Mouse (Mus musculus): Measurements from ENCODE around the gene Vmn2r116. TPM values are rescaled to one million over a fixed set of nuclear protein-coding genes. Genes with fewer than 3 reads are reported as not detected.
"Not testable (repeated sequence)": the region's sequence is repeated elsewhere in the genome, so short reads cannot be mapped to it uniquely, and the experiment has no call there.

The Vmn2r116 gene
- not detected in 2 replicates for polyA plus RNA-seq (2015; fragmentation: Nextera tagmentation; extraction: Ambion mirVana)

DNA sequence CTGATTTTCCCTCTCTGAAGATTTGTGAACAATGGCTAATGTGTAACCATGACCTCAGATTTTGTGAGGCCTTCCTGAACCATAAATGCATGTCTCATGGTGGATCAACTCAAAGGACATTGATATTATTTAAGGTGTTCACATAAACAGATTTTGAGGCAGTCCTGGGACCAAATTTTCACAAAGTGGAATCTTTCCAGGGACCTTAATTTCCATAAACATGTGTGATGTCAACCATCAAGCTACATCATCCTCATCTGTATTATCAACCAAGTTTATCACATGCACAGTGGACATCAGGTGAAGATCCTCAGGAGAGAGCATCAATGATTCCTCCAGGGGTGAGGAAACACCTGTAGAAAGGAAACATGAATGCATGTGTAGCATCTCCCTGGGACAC lies at the start of gene Vmn2r116:
Gene Vmn2r116, plus strand, starts transcription at position 301 of the 400 bp plus-strand sequence.
- H3K4me2 ChIP-seq (replicated peaks; ENCODE audit: low read depth); H3K4me1 ChIP-seq (replicated peaks; ENCODE audit: control insufficient read depth, insufficient read depth, low read length); H3K4me3 ChIP-seq (ENCODE audit: low read depth, low read length); H3K27me3 ChIP-seq (replicated peaks; ENCODE audit: control insufficient read depth, insufficient read depth, low read length); H3K27ac ChIP-seq (ENCODE audit: low read depth, low read length); ATAC-seq; H3K9ac ChIP-seq (ENCODE audit: low read depth, low read length); H3K9me3 ChIP-seq (ENCODE audit: control insufficient read depth); H3K36me3 ChIP-seq (ENCODE audit: control insufficient read depth, insufficient read depth): not testable (repeated sequence)

DNA sequence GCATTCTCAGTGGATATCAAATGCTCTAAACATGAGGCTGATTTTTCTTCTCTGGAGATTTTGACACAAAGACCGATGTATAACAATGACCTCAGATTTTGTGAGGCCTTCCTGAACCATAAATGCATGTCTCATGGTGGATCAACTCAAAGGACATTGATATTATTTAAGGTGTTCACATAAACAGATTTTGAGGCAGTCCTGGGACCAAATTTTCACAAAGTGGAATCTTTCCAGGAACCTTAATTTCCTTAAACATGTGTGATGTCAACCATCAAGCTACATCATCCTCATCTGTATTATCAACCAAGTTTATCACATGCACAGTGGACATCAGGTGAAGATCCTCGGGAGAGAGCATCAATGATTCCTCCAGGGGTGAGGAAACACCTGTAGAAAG lies 41.0 kb upstream of the Vmn2r116 start, which contains the start of gene Vmn2r115:
Gene Vmn2r115, plus strand, starts transcription at position 301 of the 400 bp plus-strand sequence.
- H3K9ac ChIP-seq (ENCODE audit: low read depth, low read length); H3K27me3 ChIP-seq (replicated peaks; ENCODE audit: control insufficient read depth, insufficient read depth, low read length); H3K9me3 ChIP-seq (ENCODE audit: control insufficient read depth); ATAC-seq; H3K4me1 ChIP-seq (replicated peaks; ENCODE audit: control insufficient read depth, insufficient read depth, low read length); H3K4me2 ChIP-seq (replicated peaks; ENCODE audit: low read depth); H3K27ac ChIP-seq (ENCODE audit: low read depth, low read length); H3K4me3 ChIP-seq (ENCODE audit: low read depth, low read length); H3K36me3 ChIP-seq (ENCODE audit: control insufficient read depth, insufficient read depth): not testable (repeated sequence)
- WGBS = 65% methylated on average over 2 of the region's 2 CpGs

DNA sequence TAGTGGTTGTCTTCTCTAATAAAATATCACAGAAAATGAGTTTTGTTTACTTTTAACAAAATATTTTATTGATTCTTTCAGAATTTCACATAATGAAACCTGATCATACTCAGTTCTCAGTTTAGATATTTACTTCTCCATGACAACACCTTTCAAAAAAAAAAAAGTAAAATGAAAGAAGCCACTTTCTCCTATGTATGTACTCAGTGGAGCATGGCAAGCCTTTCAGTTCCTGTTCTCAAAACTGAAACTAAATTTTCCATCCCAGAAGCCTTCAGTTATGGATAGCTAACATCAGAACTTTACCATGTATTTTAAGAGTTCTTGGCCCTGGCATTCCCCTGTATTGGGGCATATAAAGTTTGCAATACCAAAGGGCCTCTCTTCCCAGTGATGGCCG lies 32.8 kb upstream of the Vmn2r116 start:
- H3K4me2 ChIP-seq (replicated peaks; ENCODE audit: low read depth) = no peak overlapping the region
- no peaks in the 10 kb centered on the region for H3K36me3 ChIP-seq (ENCODE audit: control insufficient read depth, insufficient read depth)
- no peaks in the 10 kb centered on the region for H3K9me3 ChIP-seq (ENCODE audit: control insufficient read depth)
- no peaks in the 10 kb centered on the region for H3K4me1 ChIP-seq (replicated peaks; ENCODE audit: control insufficient read depth, insufficient read depth, low read length)
- no peak for ATAC-seq
- H3K27me3 ChIP-seq (replicated peaks; ENCODE audit: control insufficient read depth, insufficient read depth, low read length) = no peaks in the 10 kb centered on the region
- WGBS = 62% methylated on average over 1 of the region's 1 CpGs
- H3K27ac ChIP-seq (ENCODE audit: low read depth, low read length) = no peak overlapping the region
- no peak for TF ChIP-seq CTCF (IDR thresholded peaks at IDR 0.05; ENCODE audit: low read depth)
- H3K9ac ChIP-seq (ENCODE audit: low read depth, low read length) = no peak overlapping the region
- H3K4me3 ChIP-seq (ENCODE audit: low read depth, low read length) = no peak overlapping the region

DNA sequence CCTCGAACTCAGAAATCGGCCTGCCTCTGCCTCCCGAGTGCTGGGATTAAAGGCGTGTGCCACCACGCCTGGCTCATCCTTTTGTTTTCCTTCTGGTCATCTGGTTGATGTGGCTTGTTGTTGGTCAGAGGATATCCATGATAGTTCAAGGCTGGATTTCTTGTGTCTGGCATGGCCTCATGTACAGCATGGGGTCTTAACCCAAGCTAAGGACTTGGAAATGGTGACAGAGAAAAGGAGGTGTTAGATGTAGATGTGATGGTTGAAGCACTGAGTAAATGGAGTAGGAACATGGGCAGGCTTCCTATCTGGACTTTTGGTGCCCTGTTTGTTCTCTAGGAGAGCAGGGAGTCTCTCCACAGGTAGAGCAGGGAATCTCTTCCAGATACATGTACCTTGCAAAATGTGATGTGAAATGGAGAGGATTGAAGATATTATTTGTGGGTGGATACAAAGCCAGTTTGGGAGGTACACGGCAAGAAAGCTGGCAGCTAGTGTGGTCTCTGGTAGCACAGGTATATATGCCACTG lies 48.8 kb downstream of the Vmn2r116 start:
- WGBS = 83% methylated on average over 6 of the region's 6 CpGs
- Histone ChIP-seq H3K36me3 (ENCODE audit: control insufficient read depth, insufficient read depth) (no peaks in the 10 kb centered on the region), H3K27me3 (replicated peaks; ENCODE audit: control insufficient read depth, insufficient read depth, low read length) (no peaks in the 10 kb centered on the region), H3K9ac (ENCODE audit: low read depth, low read length) (no peak overlapping the region), H3K9me3 (ENCODE audit: control insufficient read depth) (peaks cover 6% of the 10 kb centered on the region; the same call in 1 of the 2 replicates), H3K27ac (ENCODE audit: low read depth, low read length) (no peak overlapping the region), H3K4me2 (replicated peaks; ENCODE audit: low read depth) (no peak overlapping the region), H3K4me1 (replicated peaks; ENCODE audit: control insufficient read depth, insufficient read depth, low read length) (no peaks in the 10 kb centered on the region), H3K4me3 (ENCODE audit: low read depth, low read length) (no peak overlapping the region)
- TF ChIP-seq CTCF (IDR thresholded peaks at IDR 0.05; ENCODE audit: low read depth) = no peak
- no peak for ATAC-seq

Other genes starting within 250 kb of the Vmn2r116 start
- 3.2 and 4.1 TPM in 2 replicates for gene Zfp40, start 191.4 kb upstream of the Vmn2r116 start, polyA plus RNA-seq (2015; fragmentation: Nextera tagmentation; extraction: Ambion mirVana)
- gene Vmn2r114, start 72.1 kb upstream of the Vmn2r116 start, polyA plus RNA-seq (2015; fragmentation: Nextera tagmentation; extraction: Ambion mirVana) = not detected in 2 replicates
- not detected in 2 replicates for gene Vmn2r115, start 40.9 kb upstream of the Vmn2r116 start, polyA plus RNA-seq (2015; fragmentation: Nextera tagmentation; extraction: Ambion mirVana)
- gene Vmn2r117, start 95.1 kb downstream of the Vmn2r116 start, polyA plus RNA-seq (2015; fragmentation: Nextera tagmentation; extraction: Ambion mirVana) = not detected in 2 replicates
- 8.1 and 8.2 TPM in 2 replicates for gene Zfp213, start 179.6 kb downstream of the Vmn2r116 start, polyA plus RNA-seq (2015; fragmentation: Nextera tagmentation; extraction: Ambion mirVana)
- 3.1 and 3.4 TPM in 2 replicates for gene Zfp13, start 214.9 kb downstream of the Vmn2r116 start, polyA plus RNA-seq (2015; fragmentation: Nextera tagmentation; extraction: Ambion mirVana)
- gene Zscan10, start 216.3 kb downstream of the Vmn2r116 start, polyA plus RNA-seq (2015; fragmentation: Nextera tagmentation; extraction: Ambion mirVana) = not detected in 2 replicates